Mouse (Mus musculus) spleen, adult 2 months (tissue): ENCODE data around the gene Ifna7. TPM values are rescaled to one million over a fixed set of nuclear protein-coding genes. Genes with fewer than 3 reads are reported as not detected.
"Not testable (repeated sequence)": the region's sequence is repeated elsewhere in the genome, so short reads cannot be mapped to it uniquely, and the experiment has no call there.

Experiments
- DNase-seq, 2 experiments: peaks; one replicate each; pipeline versions ENCODE4 v3.0.0 to v3.0.0-alpha.2; 2012 to 2021; ENCODE audit warnings: low spot score in 2 of 2, low read depth in 1 of 2
- H3K27ac ChIP-seq: fragments of 200-500 bp; 2 replicates; pipeline ENCODE4 v1.5.1; 2012; ENCODE audit warnings: low read length, inconsistent platforms; ENCODE audit not compliant: insufficient read depth
- H3K27me3 ChIP-seq: fragments of 200-500 bp; 2 replicates; pipeline ENCODE4 v1.6.1; 2012; ENCODE audit warnings: mild to moderate bottlenecking, moderate library complexity, low read length, inconsistent platforms; ENCODE audit not compliant: control insufficient read depth, insufficient read depth
- H3K36me3 ChIP-seq: fragments of 200-500 bp; 2 replicates; pipeline ENCODE4 v1.6.1; 2012; ENCODE audit warnings: mild to moderate bottlenecking, low read length, inconsistent platforms; ENCODE audit not compliant: control insufficient read depth, insufficient read depth
- H3K4me1 ChIP-seq: fragments of 200-500 bp; 2 replicates; pipeline ENCODE4 v1.6.1; 2011; ENCODE audit warnings: inconsistent platforms; ENCODE audit not compliant: control insufficient read depth, insufficient read depth, insufficient read length
- H3K4me3 ChIP-seq: fragments of 200-500 bp; 2 replicates; pipeline ENCODE4 v1.5.1; 2011; ENCODE audit warnings: mild to moderate bottlenecking, inconsistent platforms; ENCODE audit not compliant: insufficient read depth, insufficient read length; ENCODE audit errors: extremely low read depth
- CTCF ChIP-seq: fragments of 200-500 bp; IDR thresholded peaks from 2 replicates; pipeline ENCODE4 v1.5.1; 2011; ENCODE audit warnings: mild to moderate bottlenecking, inconsistent platforms; ENCODE audit not compliant: insufficient read depth, insufficient read length, insufficient replicate concordance; ENCODE audit errors: extremely low read depth
- POLR2A ChIP-seq: fragments of 200-500 bp; IDR thresholded peaks from 2 replicates; pipeline ENCODE4 v1.6.1; 2011; ENCODE audit warnings: low read depth, low read length, inconsistent platforms
- WGBS: fragments of 180-500 bp; shearing (Covaris S2); methylation state at CpG from one replicate; pipeline ENCODE4 v1.1.7; 2018; 5-methylcytosine and 5-hydroxymethylcytosine counted together
- polyA plus RNA-seq: library from polyadenylated mRNA; depleted of rRNA; stranded (reverse); fragments of >200 nt; gene quantifications from 2 replicates; pipeline ENCODE4 v1.2.3, GENCODE M21; 2012

Gene Ifna7
- polyA plus RNA-seq, 1 experiment: not detected

GRCm38 (mm10) chr4:88819659-88820058, 3.6 kb downstream of the Ifna7 start, which contains the start of gene Ifna11:
Ifna11 (plus strand) TSS chr4:88819959.
- TF ChIP-seq POLR2A (no peak), CTCF (no peak)
- H3K4me3 ChIP-seq: no peak within 1 kb of the TSS
- no peaks in the 10 kb centered on the region for H3K27me3 ChIP-seq
- WGBS: 89% methylated on average over 1 of the region's 1 CpGs
- DNase-seq: no peak
- H3K27ac ChIP-seq: no peak within 1 kb of the TSS
- H3K4me1 ChIP-seq: no peaks in the 10 kb centered on the region
- H3K36me3 ChIP-seq: no peaks in the 10 kb centered on the region

DNA sequence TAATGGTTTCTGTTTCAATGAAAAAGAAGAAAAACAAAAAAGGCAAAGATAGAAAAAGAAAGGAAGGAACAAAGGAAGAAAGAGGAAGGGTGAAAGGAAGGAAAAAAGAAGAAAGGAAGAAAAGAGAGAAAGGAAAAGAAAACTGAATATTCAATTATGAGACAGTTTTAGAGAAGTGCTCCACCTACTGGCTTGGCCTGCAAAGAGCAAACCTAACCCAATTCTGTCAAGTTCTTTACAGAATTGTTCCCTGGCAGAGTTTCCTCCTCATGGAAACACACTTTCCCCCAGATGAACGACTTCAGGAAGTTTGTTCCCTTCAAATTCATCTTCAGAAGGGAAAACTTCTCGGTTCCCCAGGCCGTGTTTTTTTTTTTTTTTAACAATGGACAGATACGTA, 7.0 kb downstream of the Ifna7 start:
- TF ChIP-seq POLR2A (no peak), CTCF (no peak)
- DNase-seq: no peak
- Histone ChIP-seq H3K4me3 (no peak overlapping the region), H3K27me3 (no peaks in the 10 kb centered on the region), H3K27ac (no peak overlapping the region), H3K4me1 (no peaks in the 10 kb centered on the region), H3K36me3 (no peaks in the 10 kb centered on the region)
- WGBS: 29% methylated on average over 4 of the region's 4 CpGs

DNA sequence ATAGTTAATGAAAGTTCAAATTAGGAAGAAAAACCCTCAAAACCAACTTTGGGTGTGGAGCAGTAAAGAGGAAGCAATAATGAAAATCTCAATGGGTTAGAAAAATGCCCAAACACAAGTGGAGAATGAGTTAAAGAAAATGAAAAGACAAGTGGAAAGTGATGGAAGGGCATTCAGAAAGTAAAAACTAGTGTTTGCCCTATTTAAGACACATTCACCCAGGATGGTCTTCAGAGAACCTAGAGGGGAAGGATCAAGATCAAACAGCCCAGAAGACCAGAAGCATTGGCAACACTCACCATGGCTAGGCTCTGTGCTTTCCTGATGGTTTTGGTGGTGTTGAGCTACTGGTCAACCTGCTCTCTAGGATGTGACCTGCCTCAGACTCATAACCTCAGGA, 11.1 kb downstream of the Ifna7 start, which contains the start of gene Ifna6:
Ifna6 (plus strand) TSS at position 301 of the 400 bp plus-strand sequence.
- H3K36me3 ChIP-seq, H3K27ac ChIP-seq, DNase-seq, H3K4me1 ChIP-seq, H3K4me3 ChIP-seq, H3K27me3 ChIP-seq: not testable (repeated sequence)

DNA sequence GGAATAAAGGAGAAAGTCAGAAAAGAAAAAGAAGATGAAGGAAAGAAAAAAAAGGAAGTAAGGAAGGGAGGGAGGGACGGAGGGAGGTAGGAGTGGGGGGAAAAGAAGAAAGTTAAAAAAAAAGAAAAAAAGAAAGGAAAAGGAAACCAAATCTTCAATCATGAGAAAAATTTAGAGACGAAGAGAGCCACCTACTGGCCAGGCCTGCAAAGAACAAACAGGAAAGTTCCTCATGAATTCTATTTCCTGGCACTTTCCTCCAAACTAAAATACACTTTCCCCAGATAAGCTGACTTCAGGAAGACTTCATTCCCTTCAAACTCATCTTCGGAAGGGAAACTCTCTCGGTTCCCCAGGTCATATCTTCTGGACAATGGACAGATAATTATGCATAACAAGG, 14.5 kb downstream of the Ifna7 start:
- Histone ChIP-seq H3K36me3 (no peaks in the 10 kb centered on the region), H3K4me1 (no peaks in the 10 kb centered on the region), H3K27ac (no peak overlapping the region), H3K27me3 (no peaks in the 10 kb centered on the region), H3K4me3 (no peak overlapping the region)
- no peak for TF ChIP-seq CTCF
- no peak for TF ChIP-seq POLR2A
- DNase-seq: peak in 1 of 2 experiments; percentile 40
- WGBS: 30% methylated on average over 4 of the region's 4 CpGs

GRCm38 (mm10) chr4:88835225-88835624, 19.2 kb downstream of the Ifna7 start, which contains the start of gene Ifna5:
Ifna5 (plus strand) TSS chr4:88835525.
- H3K27ac ChIP-seq, H3K4me1 ChIP-seq, H3K27me3 ChIP-seq, H3K4me3 ChIP-seq, DNase-seq, H3K36me3 ChIP-seq: not testable (repeated sequence)
- 95% methylated on average over 1 of the region's 1 CpGs for WGBS

- Histone ChIP-seq H3K36me3 (no peaks in the 10 kb centered on the region), H3K4me3 (no peak overlapping the region), H3K27me3 (no peaks in the 10 kb centered on the region), H3K27ac (no peak overlapping the region), H3K4me1 (no peaks in the 10 kb centered on the region; the same call in 1 of the 2 replicates)
- TF ChIP-seq POLR2A: no peak
- TF ChIP-seq CTCF: no peak
- WGBS: 37% methylated on average over 3 of the region's 3 CpGs
- no peak for DNase-seq
These were observed 22.8 kb downstream of the Ifna7 start for GRCm38 (mm10) chr4:88838828-88839227.

DNA sequence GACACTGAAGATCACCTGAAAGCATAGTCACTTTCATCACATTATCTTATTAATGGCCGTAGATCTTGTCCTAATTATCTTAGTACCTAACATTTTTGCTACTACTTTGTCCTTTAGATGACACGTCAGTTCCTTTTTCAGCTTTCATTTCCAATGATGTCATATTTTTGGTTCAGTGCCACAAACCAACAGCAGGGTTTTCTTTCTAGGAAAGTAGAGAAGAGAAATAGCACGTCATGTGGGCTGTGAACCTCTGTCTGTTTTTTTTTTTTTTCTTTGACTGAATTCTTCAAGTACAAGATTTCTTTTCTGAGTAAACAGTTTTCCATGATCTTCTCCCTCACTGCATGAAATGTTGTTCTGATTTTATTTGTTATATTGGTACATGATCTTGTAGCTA, 24.0 kb downstream of the Ifna7 start:
- no peak for TF ChIP-seq CTCF
- no peak for TF ChIP-seq POLR2A

More for the DNA sequence above, 24.0 kb downstream of the Ifna7 start:
- no peak overlapping the region; the same call in 1 of the 2 replicates for H3K4me3 ChIP-seq
- DNase-seq: no peak
- no peaks in the 10 kb centered on the region; the same call in 1 of the 2 replicates for H3K4me1 ChIP-seq
- 38% methylated on average over 3 of the region's 3 CpGs for WGBS
- H3K27me3 ChIP-seq: no peaks in the 10 kb centered on the region
- no peak overlapping the region for H3K27ac ChIP-seq
- no peaks in the 10 kb centered on the region for H3K36me3 ChIP-seq
